Mouse (Mus musculus) embryonic facial prominence, embryonic 11.5 days (tissue): Measurements from ENCODE around the gene Ccdc30. TPM values are rescaled to one million over a fixed set of nuclear protein-coding genes. Genes with fewer than 3 reads are reported as not detected.
"Not testable (repeated sequence)": the region's sequence is repeated elsewhere in the genome, so short reads cannot be mapped to it uniquely, and the experiment has no call there.

Source experiments
- ATAC-seq: fragments of 200-750 bp; cut with Nextera tagmentation; replicated peaks from 2 replicates; pipeline ENCODE4 v1.8.0; 2017; ENCODE audit warnings: low read depth; ENCODE audit not compliant: insufficient number of reproducible peaks, low FRiP score, low TSS enrichment
- DNase-seq: peaks from one replicate; pipeline ENCODE4 v3.0.0-alpha.2; 2015; ENCODE audit warnings: low spot score
- H3K27ac ChIP-seq: fragments of 300-500 bp; sonication (generic); replicated peaks from 2 replicates; pipeline ENCODE4 v1.5.1; 2014; ENCODE audit warnings: mild to moderate bottlenecking, low read depth, low read length, control low read depth
- H3K27me3 ChIP-seq: fragments of 300-500 bp; sonication (generic); 2 replicates; pipeline ENCODE4 v1.6.1; 2014; ENCODE audit warnings: mild to moderate bottlenecking, low read length, moderate library complexity, mixed read lengths; ENCODE audit not compliant: control insufficient read depth, insufficient read depth
- H3K36me3 ChIP-seq: fragments of 300-500 bp; sonication (generic); replicated peaks from 2 replicates; pipeline ENCODE4 v1.6.1; 2014; ENCODE audit warnings: low read depth, mild to moderate bottlenecking, low read length, moderate library complexity, mixed read lengths; ENCODE audit not compliant: control insufficient read depth, insufficient read depth
- H3K4me1 ChIP-seq: fragments of 300-500 bp; sonication (generic); 2 replicates; pipeline ENCODE4 v1.6.1; 2014; ENCODE audit warnings: low read length, mixed read lengths; ENCODE audit not compliant: control insufficient read depth, insufficient read depth
- H3K4me2 ChIP-seq: fragments of 300-500 bp; sonication (generic); 2 replicates; pipeline ENCODE4 v1.6.1; 2014; ENCODE audit warnings: low read depth, mild to moderate bottlenecking, control low read depth, low read length, moderate library complexity
- H3K4me3 ChIP-seq: fragments of 300-500 bp; sonication (generic); 2 replicates; pipeline ENCODE4 v1.5.1; 2014; ENCODE audit warnings: low read depth, low read length, control low read depth
- H3K9ac ChIP-seq: fragments of 300-500 bp; sonication (generic); replicated peaks from 2 replicates; pipeline ENCODE4 v1.6.1; 2014; ENCODE audit warnings: mild to moderate bottlenecking, control low read depth, low read length
- H3K9me3 ChIP-seq: fragments of 300-500 bp; sonication (generic); replicated peaks from 2 replicates; pipeline ENCODE4 v1.6.1; 2016; ENCODE audit warnings: mild to moderate bottlenecking, low read length, inconsistent platforms, mixed read lengths; ENCODE audit not compliant: control insufficient read depth
- WGBS: fragments of 180-500 bp; shearing (Covaris S2); extraction: QIAGEN DNeasy Blood & Tissue Kit; methylation state at CpG from one replicate; pipeline ENCODE4 v1.1.7; 2014; 5-methylcytosine and 5-hydroxymethylcytosine counted together
- polyA plus RNA-seq: library from polyadenylated mRNA; unstranded; fragments of >200 nt; fragmentation: Nextera tagmentation; extraction: Ambion mirVana; gene quantifications from 2 replicates; pipeline ENCODE4 v1.2.1, GENCODE M21; 2014

Ccdc30 gene
- polyA plus RNA-seq, 1 experiment from 2014 or later = 6.7 TPM

DNA sequence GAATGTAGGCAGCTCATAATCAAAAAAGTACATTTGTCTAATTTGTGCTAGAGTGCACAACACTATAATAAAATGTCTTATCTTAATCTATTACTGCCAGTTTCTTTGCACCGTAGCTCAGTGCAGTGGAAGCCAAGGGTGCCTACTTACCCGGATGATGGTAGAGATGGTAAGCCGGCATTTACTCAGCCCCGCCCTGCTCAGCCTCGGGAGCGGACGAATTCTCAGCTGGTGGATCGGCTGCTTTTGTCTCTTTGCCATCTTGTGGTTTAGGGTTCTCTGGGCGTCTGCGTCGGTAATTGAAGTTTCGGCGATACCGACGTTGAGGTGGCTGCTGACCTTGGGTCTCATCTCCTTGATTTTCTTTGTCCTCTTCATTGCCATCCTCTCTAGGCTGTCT is 136.5 kb downstream of the Ccdc30 start:
- not testable (repeated sequence) for ATAC-seq, H3K9ac ChIP-seq, H3K4me2 ChIP-seq, DNase-seq, H3K27me3 ChIP-seq, H3K4me1 ChIP-seq, H3K9me3 ChIP-seq, H3K4me3 ChIP-seq, H3K27ac ChIP-seq
- peaks cover 27% of the 10 kb centered on the region for H3K36me3 ChIP-seq
- WGBS = 93% methylated on average over 15 of the region's 15 CpGs

DNA sequence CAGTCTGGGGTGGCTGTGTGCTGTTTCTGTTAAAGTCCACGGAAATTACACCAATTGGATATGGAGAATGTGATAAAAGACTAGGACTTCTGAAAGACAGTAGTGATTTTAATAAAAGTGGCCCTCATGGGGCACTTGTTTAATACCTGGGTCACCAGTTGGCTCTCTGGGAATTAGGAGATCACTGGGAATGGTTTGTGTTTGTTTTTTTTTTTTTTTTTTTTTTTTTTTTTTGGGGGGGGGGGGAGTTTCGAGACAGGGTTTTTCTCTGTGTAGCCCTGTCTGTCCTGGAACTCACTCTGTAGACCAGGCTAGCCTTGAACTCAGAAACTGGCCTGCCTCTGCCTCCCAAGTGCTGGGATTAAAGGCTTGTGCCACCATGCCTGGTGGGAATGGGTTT is 139.6 kb downstream of the Ccdc30 start:
- no peak overlapping the region for H3K4me3 ChIP-seq
- no peaks in the 10 kb centered on the region for H3K4me1 ChIP-seq
- no peaks in the 10 kb centered on the region for H3K9me3 ChIP-seq
- peaks cover 14% of the 10 kb centered on the region for H3K36me3 ChIP-seq
- ATAC-seq = no peak
- DNase-seq = no peak
- H3K27ac ChIP-seq = no peak overlapping the region
- no peak overlapping the region for H3K9ac ChIP-seq
- 69% methylated on average over 1 of the region's 2 CpGs for WGBS
- no peaks in the 10 kb centered on the region for H3K27me3 ChIP-seq
- H3K4me2 ChIP-seq = no peak overlapping the region

DNA sequence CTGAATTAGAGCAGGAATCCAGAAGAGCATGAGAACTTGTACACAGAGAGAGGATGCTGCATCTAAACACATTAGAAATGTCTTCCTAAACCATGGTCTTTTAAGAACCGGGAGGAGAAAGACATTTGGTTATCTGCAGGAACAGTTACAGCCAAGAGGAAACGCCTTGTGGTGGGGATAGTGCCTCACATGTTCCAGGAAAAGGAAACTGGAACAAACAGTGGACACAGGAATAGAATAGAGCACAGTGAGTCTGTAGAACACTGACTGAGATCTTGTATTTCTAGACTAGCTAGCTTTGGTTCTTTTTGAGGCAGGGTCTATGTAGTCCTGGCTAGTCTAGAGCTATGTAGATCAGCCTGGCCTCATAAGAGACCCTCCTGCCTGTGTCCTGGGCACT is 140.1 kb downstream of the Ccdc30 start:
- ATAC-seq = no peak
- Histone ChIP-seq H3K4me2 (no peak overlapping the region), H3K27ac (no peak overlapping the region), H3K9ac (no peak overlapping the region), H3K4me3 (no peak overlapping the region), H3K4me1 (no peaks in the 10 kb centered on the region), H3K27me3 (no peaks in the 10 kb centered on the region), H3K36me3 (peaks cover 13% of the 10 kb centered on the region), H3K9me3 (no peaks in the 10 kb centered on the region)
- WGBS = 75% methylated on average over 2 of the region's 2 CpGs
- no peak for DNase-seq

DNA sequence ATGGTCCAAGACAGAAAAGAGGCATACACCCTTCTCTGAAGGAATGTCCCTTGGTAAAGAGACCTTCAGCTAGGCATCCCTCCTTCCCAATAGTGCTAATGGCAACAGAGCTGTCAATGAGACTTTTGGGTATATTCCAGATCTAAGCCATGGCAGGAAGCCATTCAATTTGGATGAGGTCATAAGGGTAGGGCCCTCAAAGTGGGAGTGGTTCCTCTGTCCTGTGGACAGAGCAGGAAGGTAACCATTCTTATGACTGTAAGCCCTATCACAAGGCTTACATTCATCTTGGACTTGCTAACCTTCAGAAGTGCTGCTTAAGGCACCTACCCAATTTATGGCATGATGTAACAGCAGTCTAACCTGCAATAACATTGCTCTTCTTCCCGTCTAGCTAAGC is 140.7 kb downstream of the Ccdc30 start:
- peaks cover 13% of the 10 kb centered on the region for H3K36me3 ChIP-seq
- no peaks in the 10 kb centered on the region for H3K27me3 ChIP-seq
- ATAC-seq (no peak), DNase-seq (no peak)
- 85% methylated on average over 1 of the region's 1 CpGs for WGBS
- no peak overlapping the region for H3K27ac ChIP-seq
- H3K9ac ChIP-seq = no peak overlapping the region
- H3K4me1 ChIP-seq = no peaks in the 10 kb centered on the region
- H3K4me3 ChIP-seq = no peak overlapping the region
- no peaks in the 10 kb centered on the region for H3K9me3 ChIP-seq
- H3K4me2 ChIP-seq = no peak overlapping the region

Other genes starting within 250 kb of the Ccdc30 start
- 6.9 and 8.2 TPM in 2 replicates for gene Zfp691, start 241.3 kb downstream of the Ccdc30 start, polyA plus RNA-seq
- 7.0 and 8.7 TPM in 2 replicates for gene Ermap, start 225.5 kb downstream of the Ccdc30 start, polyA plus RNA-seq
- gene Svbp, start 220.2 kb downstream of the Ccdc30 start, polyA plus RNA-seq = 174 and 184 TPM in 2 replicates
- not detected in 2 replicates for gene Tmem269, start 197.3 kb downstream of the Ccdc30 start, polyA plus RNA-seq
- gene AU022252, start 182.8 kb downstream of the Ccdc30 start, polyA plus RNA-seq = 35.1 and 39.9 TPM in 2 replicates
- 20.0 and 22.8 TPM in 2 replicates for gene P3h1, start 182.6 kb downstream of the Ccdc30 start, polyA plus RNA-seq
- gene Cldn19, start 160.1 kb downstream of the Ccdc30 start, polyA plus RNA-seq = not detected in 2 replicates
- 1,287 and 1,398 TPM in 2 replicates for gene Ybx1, start 120.9 kb downstream of the Ccdc30 start, polyA plus RNA-seq
- 153 and 157 TPM in 2 replicates for gene Ppih, start 95.0 kb downstream of the Ccdc30 start, polyA plus RNA-seq
- 32.5 and 34.3 TPM in 2 replicates for gene Ppcs, start 6.9 kb upstream of the Ccdc30 start, polyA plus RNA-seq
- gene Zmynd12, start 7.3 kb upstream of the Ccdc30 start, polyA plus RNA-seq = not detected in 2 replicates
- 2.2 and 2.7 TPM in 2 replicates for gene Rimkla, start 77.1 kb upstream of the Ccdc30 start, polyA plus RNA-seq
- gene Foxj3, start 121.5 kb upstream of the Ccdc30 start, polyA plus RNA-seq = 25.7 and 30.9 TPM in 2 replicates
- 3.0 and 3.1 TPM in 2 replicates for gene Frg2f1, start 124.0 kb upstream of the Ccdc30 start, polyA plus RNA-seq
- gene Guca2a, start 222.2 kb upstream of the Ccdc30 start, polyA plus RNA-seq = not detected in 2 replicates
- gene Guca2b, start 243.4 kb upstream of the Ccdc30 start, polyA plus RNA-seq = not detected in 2 replicates